Mouse (Mus musculus): Measurements from ENCODE around the gene Gm14597. TPM values are rescaled to one million over a fixed set of nuclear protein-coding genes. Genes with fewer than 3 reads are reported as not detected.

Gm14597 gene
- not detected in 2 replicates for polyA plus RNA-seq (2012)

GRCm38 (mm10) chrX:53608879-53609278, at the start of gene Gm14597:
Gene Gm14597 (minus strand): TSS chrX:53608979.

GRCm38 (mm10) chrX:53642980-53643961, 34.5 kb upstream of the Gm14597 start, which contains the start of gene Rtl8a:
Gene Rtl8a (minus strand): TSS chrX:53643682.

GRCm38 (mm10) chrX:53607242-53608121, 1.3 kb downstream of the Gm14597 start, which contains the start of gene Rtl8c:
Gene Rtl8c (plus strand): TSS chrX:53608032.

Other genes with a start within 250 kb of the Gm14597 start
- gene Mospd1, start 238.5 kb downstream of the Gm14597 start, polyA plus RNA-seq (2012): 0.35 and 0.56 TPM in 2 replicates
- gene Etd, start 174.1 kb downstream of the Gm14597 start, polyA plus RNA-seq (2012): not detected in 2 replicates
- gene Rtl8c, start 947 bp downstream of the Gm14597 start, polyA plus RNA-seq (2012): 0.68 and 0.74 TPM in 2 replicates
- gene Rtl8a, start 34.7 kb upstream of the Gm14597 start, polyA plus RNA-seq (2012): 23.3 and 33.9 TPM in 2 replicates
- 52.1 and 54.0 TPM in 2 replicates for gene Rtl8b, start 61.4 kb upstream of the Gm14597 start, polyA plus RNA-seq (2012)
- not detected in 2 replicates for gene 4930502E18Rik, start 115.8 kb upstream of the Gm14597 start, polyA plus RNA-seq (2012)
- not detected in 2 replicates for gene 1700013H16Rik, start 148.9 kb upstream of the Gm14597 start, polyA plus RNA-seq (2012)
- not detected in 2 replicates for gene Zfp36l3, start 167.4 kb upstream of the Gm14597 start, polyA plus RNA-seq (2012)
- 0.11 and 0.35 TPM in 2 replicates for gene Xlr, start 188.7 kb upstream of the Gm14597 start, polyA plus RNA-seq (2012)